Mouse (Mus musculus) right cerebral cortex, adult 18-20 months (tissue): ENCODE measurements at regions not wholly inside any gene's neighbourhood (a gene's known extent, or its start where the extent isn't known, plus 50 kb on each side); places are given as distances from the start of the nearest gene placed in this dataset.
"Not testable (repeated sequence)": the region's sequence is repeated elsewhere in the genome, so short reads cannot be mapped to it uniquely, and the experiment has no call there.

Source experiments
- DNase-seq: peaks from one replicate; pipeline ENCODE4 v3.0.0; 2022; ENCODE audit warnings: mixed read lengths

- no peak for DNase-seq
Observed at GRCm38 (mm10) chr1:176683146-176683545, 130.7 kb downstream of the Cep170 start.

- peak; percentile 9 for DNase-seq
Observed at GRCm38 (mm10) chr1:176681971-176682370, 131.9 kb downstream of the Cep170 start.

- no peak for DNase-seq
Observed at GRCm38 (mm10) chr1:176675184-176675583, 138.7 kb downstream of the Cep170 start.

GRCm38 (mm10) chr1:176671081-176671480 lies 142.8 kb downstream of the Cep170 start:
- no peak for DNase-seq

GRCm38 (mm10) chr1:176667552-176668306 lies 146.1 kb downstream of the Cep170 start:
- peak; percentile 16 for DNase-seq

- no peak for DNase-seq
Observed at GRCm38 (mm10) chr1:176660286-176660685, 153.6 kb downstream of the Cep170 start.

GRCm38 (mm10) chr1:176658639-176659038 lies 155.2 kb downstream of the Cep170 start:
- DNase-seq: no peak

GRCm38 (mm10) chr1:176655487-176656333 lies 158.2 kb downstream of the Cep170 start:
- no peak for DNase-seq

GRCm38 (mm10) chr1:176644248-176644647 lies 169.6 kb downstream of the Cep170 start:
- DNase-seq: no peak

GRCm38 (mm10) chr1:176623171-176623570 lies 190.7 kb downstream of the Cep170 start:
- no peak for DNase-seq

- peak; percentile 16 for DNase-seq
Observed at GRCm38 (mm10) chr1:176622213-176622612, 191.7 kb downstream of the Cep170 start.

- no peak for DNase-seq
Observed at GRCm38 (mm10) chr1:176621285-176621684, 192.6 kb downstream of the Cep170 start.

GRCm38 (mm10) chr1:176618896-176619295 lies 195.0 kb downstream of the Cep170 start:
- DNase-seq: peak; percentile 20

GRCm38 (mm10) chr1:176615673-176616072 lies 198.2 kb downstream of the Cep170 start:
- DNase-seq: no peak

- no peak for DNase-seq
Observed at GRCm38 (mm10) chr1:176594312-176594711, 219.6 kb downstream of the Cep170 start.

- no peak for DNase-seq
Observed at GRCm38 (mm10) chr1:176588144-176588543, 225.7 kb downstream of the Cep170 start.

- no peak for DNase-seq
Observed at GRCm38 (mm10) chr1:176573703-176574102, 240.2 kb downstream of the Cep170 start.

GRCm38 (mm10) chr1:176558457-176559415 lies 255.1 kb downstream of the Cep170 start:
- no peak for DNase-seq

- DNase-seq: peak; percentile 25
Observed at GRCm38 (mm10) chr1:176534417-176534816, 259.3 kb upstream of the Pld5 start.

- no peak for DNase-seq
Observed at GRCm38 (mm10) chr1:176529037-176529436, 253.9 kb upstream of the Pld5 start.

- no peak for DNase-seq
Observed at GRCm38 (mm10) chr1:176511467-176511866, 236.4 kb upstream of the Pld5 start.

GRCm38 (mm10) chr1:176505441-176505840 lies 230.3 kb upstream of the Pld5 start:
- DNase-seq: no peak

- DNase-seq: not testable (repeated sequence)
Observed at GRCm38 (mm10) chr1:176504731-176505130, 229.6 kb upstream of the Pld5 start.
